Mouse (Mus musculus) left cerebral cortex, postnatal 25 days (tissue): ENCODE measurements around the gene Gm48551. TPM values are rescaled to one million over a fixed set of nuclear protein-coding genes. Genes with fewer than 3 reads are reported as not detected.

Source experiments
- DNase-seq, 2 experiments: peaks; one replicate each; pipeline ENCODE4 v3.0.0; 2022; ENCODE audit warnings: low spot score in 2 of 2, mixed read lengths in 1 of 2
- intact Hi-C: fragments of 180-260 bp; cut with DNase I; formaldehyde crosslinking; loops from one replicate; pipeline ENCODE4 v1.15.1; 2025
- microRNA-seq, 2 experiments: library from miRNA; unstranded; fragments of <30 nt; microRNA quantifications; one replicate each; pipeline ENCODE4 v1.2.0; 2022
- total RNA-seq, 2 experiments: library from RNA; stranded (reverse); gene quantifications; 2 replicates each; pipeline ENCODE4 v1.2.3; 2021

The Gm48551 gene
- total RNA-seq, 2 experiments from 2014 or later, result 3.5 to 4.2 TPM

GRCm38 (mm10) chr10:81435436-81435835 is 51.2 kb downstream of the Gm48551 start:
- intact Hi-C loops, result no loop called here
- DNase-seq, result peak; percentile 64 to 80

GRCm38 (mm10) chr10:81441019-81441418 is 56.8 kb downstream of the Gm48551 start:
- intact Hi-C loops, result no loop called here
- no peak for DNase-seq

Small RNAs within 50 kb of the gene (microRNA-seq; reads per million reads assigned to microRNA genes)
- gene Mir1191b (0 reads per million in 2 experiments), gene Mir6913 (1.2 to 2.0 reads per million in 2 experiments)

Other genes starting within 250 kb of the Gm48551 start
- gene Zbtb7a, start 249.2 kb upstream of the Gm48551 start, total RNA-seq, result 100 to 1,000 TPM; 114 TPM
- gene Pias4, start 216.5 kb upstream of the Gm48551 start, total RNA-seq, result 10 to 100 TPM; 26.6 to 28.7 TPM
- 100 to 1,000 TPM; 854 to 872 TPM for gene Eef2, start 207.8 kb upstream of the Gm48551 start, total RNA-seq
- 10 to 100 TPM; 71.3 to 77.7 TPM for gene Dapk3, start 201.5 kb upstream of the Gm48551 start, total RNA-seq
- not detected for gene 4930442H23Rik, start 200.6 kb upstream of the Gm48551 start, total RNA-seq
- under 1 TPM in 1 of 2 experiments, not detected in 1; 0.23 TPM for gene Nmrk2, start 182.4 kb upstream of the Gm48551 start, total RNA-seq
- 100 to 1,000 TPM; 194 to 208 TPM for gene Atcay, start 153.6 kb upstream of the Gm48551 start, total RNA-seq
- 10 to 100 TPM; 57.2 to 63.1 TPM for gene Zfr2, start 151.3 kb upstream of the Gm48551 start, total RNA-seq
- 100 to 1,000 TPM; 191 to 194 TPM for gene Matk, start 131.5 kb upstream of the Gm48551 start, total RNA-seq
- 10 to 100 TPM; 42.5 to 47.3 TPM for gene Mrpl54, start 117.5 kb upstream of the Gm48551 start, total RNA-seq
- 10 to 100 TPM; 38.6 to 40.0 TPM for gene Apba3, start 117.5 kb upstream of the Gm48551 start, total RNA-seq
- under 1 TPM; 0.23 to 0.30 TPM for gene Tjp3, start 92.9 kb upstream of the Gm48551 start, total RNA-seq
- 100 to 1,000 TPM; 402 to 420 TPM for gene Pip5k1c, start 91.5 kb upstream of the Gm48551 start, total RNA-seq
- 10 to 100 TPM; 27.8 to 28.4 TPM for gene Cactin, start 63.4 kb upstream of the Gm48551 start, total RNA-seq
- gene Tbxa2r, start 55.7 kb upstream of the Gm48551 start, total RNA-seq, result 1 to 10 TPM; 1.2 to 1.4 TPM
- gene Gipc3, start 41.2 kb upstream of the Gm48551 start, total RNA-seq, result under 1 TPM; 0.92 to 0.96 TPM
- gene Hmg20b, start 34.0 kb upstream of the Gm48551 start, total RNA-seq, result 10 to 100 TPM; 23.5 to 28.4 TPM
- gene Mfsd12, start 27.0 kb upstream of the Gm48551 start, total RNA-seq, result 10 to 100 TPM; 39.3 to 41.1 TPM
- gene 4930404N11Rik, start 18.6 kb upstream of the Gm48551 start, total RNA-seq, result 1 to 10 TPM in 1 of 2 experiments, under 1 TPM in 1; 0.78 to 2.2 TPM
- 10 to 100 TPM; 63.5 to 70.2 TPM for gene Fzr1, start 6.0 kb upstream of the Gm48551 start, total RNA-seq
- gene Dohh, start within 50 bp of the Gm48551 start, total RNA-seq, result 10 to 100 TPM; 83.7 to 87.7 TPM
- gene Gm48552, start 4.5 kb downstream of the Gm48551 start, total RNA-seq, result 1 to 10 TPM; 4.0 to 4.1 TPM
- 1 to 10 TPM in 1 of 2 experiments, under 1 TPM in 1; 0.89 to 1.5 TPM for gene Smim24, start 8.6 kb downstream of the Gm48551 start, total RNA-seq
- 10 to 100 TPM; 81.1 to 87.3 TPM for gene Nfic, start 71.2 kb downstream of the Gm48551 start, total RNA-seq
- 100 to 1,000 TPM; 285 to 286 TPM for gene Celf5, start 98.2 kb downstream of the Gm48551 start, total RNA-seq
- 10 to 100 TPM; 76.4 to 77.0 TPM for gene Ncln, start 111.9 kb downstream of the Gm48551 start, total RNA-seq
- gene S1pr4, start 115.7 kb downstream of the Gm48551 start, total RNA-seq, result under 1 TPM; 0.53 to 0.73 TPM
- gene Gna15, start 139.8 kb downstream of the Gm48551 start, total RNA-seq, result 1 to 10 TPM; 2.0 to 3.1 TPM
- 100 to 1,000 TPM; 101 to 107 TPM for gene Gna11, start 160.7 kb downstream of the Gm48551 start, total RNA-seq
- gene Aes, start 175.0 kb downstream of the Gm48551 start, total RNA-seq, result 100 to 1,000 TPM; 630 to 638 TPM
- gene Tle2, start 190.1 kb downstream of the Gm48551 start, total RNA-seq, result 10 to 100 TPM; 28.8 to 30.3 TPM
- gene Tle6, start 216.6 kb downstream of the Gm48551 start, total RNA-seq, result 1 to 10 TPM; 4.2 to 5.8 TPM
- 1 to 10 TPM; 3.1 to 3.8 TPM for gene BC025920, start 221.8 kb downstream of the Gm48551 start, total RNA-seq
- 10 to 100 TPM; 22.1 to 25.3 TPM for gene Sirt6, start 243.3 kb downstream of the Gm48551 start, total RNA-seq
- gene Ankrd24, start 244.1 kb downstream of the Gm48551 start, total RNA-seq, result 10 to 100 TPM; 35.9 to 36.7 TPM